Mouse (Mus musculus) neutrophil, adult 65 days (primary cell): Measurements from ENCODE around the gene Arf5. TPM values are rescaled to one million over a fixed set of nuclear protein-coding genes. Genes with fewer than 3 reads are reported as not detected.

Source experiments
- total RNA-seq: library from RNA; stranded (reverse); gene quantifications from 2 replicates; pipeline ENCODE4 v1.2.4, GENCODE M21; 2023

Arf5 gene
- 154 and 176 TPM in 2 replicates for total RNA-seq

GRCm38 (mm10) chr6:28423313-28423712, at the start of gene Arf5:
Arf5 (plus strand) TSS chr6:28423560.

GRCm38 (mm10) chr6:28397681-28398203, 25.6 kb upstream of the Arf5 start, which contains the start of gene Zfp800:
Zfp800 (minus strand) TSS chr6:28398005.

GRCm38 (mm10) chr6:28427096-28427839, 3.9 kb downstream of the Arf5 start, which contains the start of gene Fscn3:
Fscn3 (plus strand) TSS chr6:28427789.

GRCm38 (mm10) chr6:28428290-28428689, 4.9 kb downstream of the Arf5 start, which contains the start of gene Gcc1:
Gcc1 (minus strand) TSS chr6:28428390.

GRCm38 (mm10) chr6:28449253-28449652, 25.9 kb downstream of the Arf5 start, which contains the start of gene Pax4:
Pax4 (minus strand) TSS chr6:28449353.

GRCm38 (mm10) chr6:28474839-28475238, 51.5 kb downstream of the Arf5 start, which contains the start of gene Snd1:
Snd1 (plus strand) TSS chr6:28475139.

Other genes with a start within 250 kb of the Arf5 start
- gene Zfp800, start 25.6 kb upstream of the Arf5 start, total RNA-seq: 27.9 and 29.8 TPM in 2 replicates
- 0.32 TPM in 1 of 2 replicates, not detected in the other for gene Fscn3, start 4.2 kb downstream of the Arf5 start, total RNA-seq
- gene Gcc1, start 4.8 kb downstream of the Arf5 start, total RNA-seq: 21.9 and 29.8 TPM in 2 replicates
- not detected in 2 replicates for gene Pax4, start 25.8 kb downstream of the Arf5 start, total RNA-seq
- 58.4 and 86.1 TPM in 2 replicates for gene Snd1, start 51.6 kb downstream of the Arf5 start, total RNA-seq